Mouse (Mus musculus) cerebellum, adult 2 months (tissue): ENCODE measurements around the gene Zcchc24.

ENCODE experiments used
- CTCF ChIP-seq: fragments of 200-500 bp; IDR thresholded peaks from 2 replicates; pipeline ENCODE4 v1.5.1; 2011; ENCODE audit warnings: low read depth, mild to moderate bottlenecking, control low read depth, low read length, moderate library complexity, borderline replicate concordance; ENCODE audit not compliant: insufficient read depth
- POLR2A ChIP-seq: fragments of 200-500 bp; IDR thresholded peaks from 2 replicates; pipeline ENCODE4 v1.6.1; 2011; ENCODE audit warnings: low read length, control low read depth, borderline replicate concordance; ENCODE audit not compliant: insufficient read depth

DNA sequence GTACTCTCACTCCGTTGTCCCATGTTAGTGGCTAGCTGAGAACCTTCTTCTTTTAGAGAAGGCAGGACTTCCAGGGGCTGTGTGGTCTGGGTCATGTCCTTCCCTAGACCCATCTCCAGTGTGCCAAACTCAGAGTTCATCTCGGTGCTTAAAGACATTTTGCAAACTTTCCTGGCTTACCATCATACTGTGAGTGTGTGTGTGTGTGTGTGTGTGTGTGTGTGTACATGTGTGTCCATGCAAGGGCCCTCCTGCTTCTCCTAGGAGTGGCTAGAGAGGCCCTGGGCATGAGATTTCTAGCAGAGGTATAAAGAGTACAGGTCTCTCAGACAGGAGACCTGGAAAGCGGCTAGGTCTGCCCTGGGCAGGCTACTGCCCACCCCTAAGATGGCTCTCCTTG, 32.7 kb downstream of the Zcchc24 start:
- no peak for TF ChIP-seq CTCF
- TF ChIP-seq POLR2A = no peak
